Comparison of ENCODE assay signal across 8 mouse cellular contexts in genomic region chr16:13448051-13448705, GRCm38 (mm10).
DNase-seq lines count a peak whose midpoint lies in the region; ATAC-seq and TF ChIP-seq lines count a peak whose summit lies in the region.

No protein-coding gene starts in this region.

- ATAC-seq in hindbrain, embryonic 14.5 days (ENCODE audit: low FRiP score) = peak; percentile 56
- peak; percentile 42 for ATAC-seq in liver, embryonic 14.5 days (ENCODE audit: insufficient read depth)
- ATAC-seq in neural tube, embryonic 14.5 days (ENCODE audit: low read depth) = peak; percentile 59

- peak; percentile 47 for DNase-seq in left cerebral cortex, postnatal 4 days
- no peak for DNase-seq in left cerebral cortex, adult 11 months (ENCODE audit: low spot score)
- peak; percentile 58 for DNase-seq in cerebellum, adult 9-11 months
- peak; percentile 72 for DNase-seq in gastrocnemius, postnatal 10 days
- peak; percentile 51 for DNase-seq in hindbrain, embryonic 14.5 days (ENCODE audit: low spot score)
- DNase-seq in liver, embryonic 14.5 days (ENCODE audit: low read depth in 3 of 3, low spot score in 3 of 3) = no peak
- DNase-seq in urinary bladder, postnatal 36 days (ENCODE audit: low spot score in 2 of 2) = peak; percentile 28 to 47

- peaks cover 13% of the 10 kb centered on the region; the same call in 1 of the 2 replicates for H3K4me1 ChIP-seq in hindbrain, embryonic 14.5 days (replicated peaks; ENCODE audit: control insufficient read depth, insufficient read depth, low read length)
- peaks cover 11 to 20% of the 10 kb centered on the region in 2 experiments; a peak in 3 of 4 replicates for H3K4me1 ChIP-seq in liver, embryonic 14.5 days (replicated peaks; ENCODE audit: control insufficient read depth in 2 of 2, insufficient read depth in 2 of 2, low read length in 1 of 2)
- H3K4me1 ChIP-seq in neural tube, embryonic 14.5 days (ENCODE audit: control insufficient read depth, insufficient read depth, low read length) = 0 out of 2 replicates have a peak, but pooled peaks cover 3% of the 10 kb centered on the region

- H3K27me3 ChIP-seq in hindbrain, embryonic 14.5 days (ENCODE audit: control insufficient read depth, insufficient read depth, low read length) = peaks cover 21% of the 10 kb centered on the region
- peaks cover 16% of the 10 kb centered on the region; the same call in 1 of the 2 replicates for H3K27me3 ChIP-seq in liver, embryonic 14.5 days (ENCODE audit: control insufficient read depth, insufficient read depth, low read length)
- peaks cover 14% of the 10 kb centered on the region for H3K27me3 ChIP-seq in neural tube, embryonic 14.5 days (ENCODE audit: control insufficient read depth, insufficient read depth, low read length)

- peak overlapping the region; percentile 86 for H3K9ac ChIP-seq in hindbrain, embryonic 14.5 days
- peak overlapping the region; percentile 64 for H3K9ac ChIP-seq in liver, embryonic 14.5 days (replicated peaks)
- peak overlapping the region; percentile 74 for H3K9ac ChIP-seq in neural tube, embryonic 14.5 days (replicated peaks; ENCODE audit: low read depth, low read length)

- H3K27ac ChIP-seq in hindbrain, embryonic 14.5 days = no peak overlapping the region
- no peak overlapping the region for H3K27ac ChIP-seq in liver, embryonic 14.5 days
- H3K27ac ChIP-seq in neural tube, embryonic 14.5 days (ENCODE audit: low read depth, low read length) = no peak overlapping the region

- peak overlapping the region; percentile 70 for H3K4me3 ChIP-seq in hindbrain, embryonic 14.5 days (replicated peaks; ENCODE audit: low read length)
- H3K4me3 ChIP-seq in liver, embryonic 14.5 days (ENCODE audit: insufficient read depth in 1 of 2, low read depth in 2 of 2, low read length in 2 of 2) = peak overlapping the region; percentile 61 to 62
- peak overlapping the region; percentile 63 for H3K4me3 ChIP-seq in neural tube, embryonic 14.5 days (ENCODE audit: low read depth, low read length)

- H3K36me3 ChIP-seq in hindbrain, embryonic 14.5 days (replicated peaks; ENCODE audit: control insufficient read depth, insufficient read depth) = no peaks in the 10 kb centered on the region
- H3K36me3 ChIP-seq in liver, embryonic 14.5 days (replicated peaks; ENCODE audit: control insufficient read depth, insufficient read depth, low read depth) = no peaks in the 10 kb centered on the region
- no peaks in the 10 kb centered on the region for H3K36me3 ChIP-seq in neural tube, embryonic 14.5 days (ENCODE audit: control insufficient read depth, insufficient read depth, low read length)

- WGBS in hindbrain, embryonic 14.5 days = under 1% methylated on average over 51 of the region's 52 CpGs
- WGBS in liver, embryonic 14.5 days (ENCODE audit: insufficient replicate concordance) = under 1% methylated on average over 52 of the region's 52 CpGs
- WGBS in neural tube, embryonic 14.5 days = under 1% methylated on average over 51 of the region's 52 CpGs

- no peaks in the 10 kb centered on the region for H3K9me3 ChIP-seq in hindbrain, embryonic 14.5 days (ENCODE audit: control insufficient read depth, low read length)
- H3K9me3 ChIP-seq in liver, embryonic 14.5 days (ENCODE audit: control insufficient read depth, low read length) = no peaks in the 10 kb centered on the region
- no peaks in the 10 kb centered on the region for H3K9me3 ChIP-seq in neural tube, embryonic 14.5 days (ENCODE audit: control insufficient read depth, low read length)

- intact Hi-C loops in left cerebral cortex, postnatal 4 days (cut with DNase I) = loop anchor here (10.0 kb wide), 1 partner anchor 167 kb away; no protein-coding TSS in a partner anchor

- no peak for TF ChIP-seq CTCF in liver, embryonic 14.5 days (IDR thresholded peaks at IDR 0.05; ENCODE audit: low read depth)

- no peak for TF ChIP-seq EP300 in liver, embryonic 14.5 days (IDR thresholded peaks at IDR 0.05; ENCODE audit: low read depth)

- peak overlapping the region; percentile 99 for H3K4me2 ChIP-seq in hindbrain, embryonic 14.5 days (replicated peaks)
- H3K4me2 ChIP-seq in liver, embryonic 14.5 days (ENCODE audit: low read depth) = peak overlapping the region; percentile 98
- H3K4me2 ChIP-seq in neural tube, embryonic 14.5 days (ENCODE audit: low read depth, low read length) = peak overlapping the region; percentile 98

Comparison
In these comparisons a context has a peak if more than half of its experiments do, and no peak if none do; other contexts are left out.
1. DNase-seq: peak in left cerebral cortex, postnatal 4 days (single experiment), cerebellum, adult 9-11 months (single experiment), gastrocnemius, postnatal 10 days (single experiment), hindbrain, embryonic 14.5 days (single experiment) and urinary bladder, postnatal 36 days (2 of 2); none in left cerebral cortex, adult 11 months (single experiment) and liver, embryonic 14.5 days (0 of 3).
2. Peak in every context shown above with its lines, with median percentiles within 50 percentile points of each other: ATAC-seq, H3K4me2 ChIP-seq, H3K4me3 ChIP-seq and H3K9ac ChIP-seq.